Mouse (Mus musculus) liver, embryonic 14.5 days (tissue): ENCODE data around the gene Gm17660. TPM values are rescaled to one million over a fixed set of nuclear protein-coding genes. Genes with fewer than 3 reads are reported as not detected.

ENCODE experiments used
- ATAC-seq: fragments of 200-750 bp; cut with Nextera tagmentation; 2 replicates; pipeline ENCODE4 v1.8.0; 2017; ENCODE audit warnings: moderate number of reproducible peaks, mild to moderate bottlenecking, moderate library complexity; ENCODE audit not compliant: insufficient read depth
- DNase-seq, 3 experiments: peaks; one replicate each; pipeline ENCODE4 v3.0.0-alpha.2; 2012 to 2013; ENCODE audit warnings: low read depth in 3 of 3, low spot score in 3 of 3
- H3K27ac ChIP-seq: fragments of 300-500 bp; sonication (generic); 2 replicates; pipeline ENCODE4 v1.5.1; 2014; ENCODE audit warnings: moderate library complexity, mild to moderate bottlenecking, control low read depth, inconsistent platforms
- H3K27me3 ChIP-seq: fragments of 300-500 bp; sonication (generic); 2 replicates; pipeline ENCODE4 v1.6.1; 2014; ENCODE audit warnings: mild to moderate bottlenecking, low read length, moderate library complexity; ENCODE audit not compliant: control insufficient read depth, insufficient read depth
- H3K36me3 ChIP-seq: fragments of 300-500 bp; sonication (generic); replicated peaks from 2 replicates; pipeline ENCODE4 v1.6.1; 2014; ENCODE audit warnings: low read depth; ENCODE audit not compliant: control insufficient read depth, insufficient read depth
- H3K4me1 ChIP-seq, 2 experiments: fragments of 200-500 bp in 1 of 2; fragments of 300-500 bp in 1 of 2; sonication (generic) in 1 of 2; replicated peaks; 2 replicates each; pipeline ENCODE4 v1.6.1; 2012 to 2014; ENCODE audit warnings: antibody characterized with exemption in 1 of 2, inconsistent platforms in 1 of 2, low read length in 1 of 2; ENCODE audit not compliant: control insufficient read depth in 2 of 2, insufficient read depth in 2 of 2
- H3K4me2 ChIP-seq: fragments of 300-500 bp; sonication (generic); 2 replicates; pipeline ENCODE4 v1.6.1; 2014; ENCODE audit warnings: low read depth, mild to moderate bottlenecking, control low read depth, moderate library complexity
- H3K4me3 ChIP-seq, 2 experiments: fragments of 200-500 bp in 1 of 2; fragments of 300-500 bp in 1 of 2; sonication (generic) in 1 of 2; 2 replicates each; pipeline ENCODE4 v1.5.1; 2012 to 2014; ENCODE audit warnings: low read depth in 2 of 2, low read length in 2 of 2, mild to moderate bottlenecking in 2 of 2, control low read depth in 1 of 2, inconsistent platforms in 1 of 2, moderate library complexity in 1 of 2; ENCODE audit not compliant: insufficient read depth in 1 of 2
- H3K9ac ChIP-seq: fragments of 300-500 bp; sonication (generic); replicated peaks from 2 replicates; pipeline ENCODE4 v1.6.1; 2014; ENCODE audit warnings: mild to moderate bottlenecking, control low read depth, moderate library complexity
- H3K9me3 ChIP-seq: fragments of 300-500 bp; sonication (generic); 2 replicates; pipeline ENCODE4 v1.6.1; 2016; ENCODE audit warnings: low read length, mixed read lengths; ENCODE audit not compliant: control insufficient read depth
- CTCF ChIP-seq: IDR thresholded peaks from 2 replicates; pipeline ENCODE4 v1.5.1; 2016; ENCODE audit warnings: antibody characterized with exemption, low read depth, control low read depth
- EP300 ChIP-seq: IDR thresholded peaks from 2 replicates; pipeline ENCODE4 v1.6.1; 2016; ENCODE audit warnings: antibody characterized with exemption, low read depth
- WGBS: fragments of 180-500 bp; shearing (Covaris S2); extraction: QIAGEN DNeasy Blood & Tissue Kit; methylation state at CpG from one replicate; pipeline ENCODE4 v1.1.7; 2014; ENCODE audit not compliant: insufficient replicate concordance; 5-methylcytosine and 5-hydroxymethylcytosine counted together
- polyA plus RNA-seq, 2 experiments: library from polyadenylated mRNA; depleted of rRNA in 1 of 2; stranded (reverse) in 1 of 2; unstranded in 1 of 2; fragments of >200 nt; fragmentation: Nextera tagmentation in 1 of 2; extraction: Ambion mirVana in 1 of 2; gene quantifications; 2 replicates each; pipeline versions ENCODE4 v1.2.1 to v1.2.3; 2012 to 2014

Gene Gm17660
- polyA plus RNA-seq, 2 experiments, result not detected

DNA sequence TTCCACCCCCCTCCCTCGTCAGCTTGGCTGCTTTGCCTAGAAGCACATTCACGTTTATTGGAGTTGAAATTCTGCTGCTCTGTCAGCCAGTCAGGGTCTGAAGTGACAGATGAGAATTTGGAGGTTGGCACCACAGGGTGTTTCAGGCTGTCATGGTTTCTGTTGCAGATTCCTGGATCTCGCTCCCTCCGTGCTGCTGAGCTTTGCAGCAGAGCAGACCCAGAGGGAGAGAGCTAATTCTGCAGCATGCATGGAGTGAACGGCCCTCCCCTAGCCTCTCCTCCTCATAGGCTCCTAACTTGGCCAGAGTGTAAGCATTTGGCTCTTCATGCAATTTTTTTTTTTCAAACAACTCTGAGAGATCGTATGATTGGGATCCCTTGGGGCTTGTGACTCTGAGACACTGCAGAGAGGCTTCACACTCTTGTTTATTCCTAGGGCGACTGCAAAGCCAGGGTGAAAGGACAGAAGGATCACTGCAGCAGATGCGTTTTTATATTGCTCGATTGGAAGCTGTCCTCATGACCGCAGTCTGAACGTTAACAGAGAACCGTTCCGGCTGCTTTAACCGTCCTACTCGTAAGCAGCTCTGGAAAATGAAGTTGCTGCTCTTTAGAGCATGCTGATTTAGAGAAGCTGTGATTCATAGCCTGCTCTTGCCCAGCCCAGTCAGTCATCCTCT, 36.2 kb upstream of the Gm17660 start, which contains the start of gene Sparcl1:
Sparcl1 (minus strand) TSS at position 243 of the 682 bp plus-strand sequence.
- no peak within 1 kb of the TSS for H3K4me3 ChIP-seq
- ATAC-seq, result no peak
- no peak within 1 kb of the TSS for H3K9ac ChIP-seq
- no peaks in the 10 kb centered on the region for H3K36me3 ChIP-seq
- no peaks in the 10 kb centered on the region for H3K9me3 ChIP-seq
- H3K27me3 ChIP-seq, result no peaks in the 10 kb centered on the region
- no peak within 1 kb of the TSS for H3K27ac ChIP-seq
- peaks cover 0 to 6% of the 10 kb centered on the region in 2 experiments; a peak in 1 of 4 replicates for H3K4me1 ChIP-seq
- no peak for TF ChIP-seq CTCF
- TF ChIP-seq EP300, result no peak
- 37% methylated on average over 15 of the region's 15 CpGs for WGBS
- no peak within 1 kb of the TSS for H3K4me2 ChIP-seq
- DNase-seq, result no peak

DNA sequence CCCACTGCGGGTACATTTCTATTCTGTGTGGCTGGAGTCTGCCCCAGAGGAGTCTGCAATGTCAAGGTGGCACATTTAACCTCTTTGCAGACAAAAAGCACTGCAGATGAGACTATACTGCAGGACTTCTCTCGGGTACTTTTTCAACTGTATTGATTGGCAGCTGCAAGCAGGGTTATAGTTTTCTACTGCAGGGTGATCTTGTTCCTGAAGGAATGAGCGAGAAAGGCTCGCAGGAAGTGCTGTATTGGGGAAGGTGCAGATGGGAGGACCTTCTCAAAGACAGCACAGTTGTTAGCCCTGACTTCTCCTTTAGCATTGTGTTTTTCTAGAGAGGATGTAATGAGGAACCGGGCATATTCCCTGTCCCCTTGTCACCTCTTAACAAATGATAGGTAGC, 35.1 kb upstream of the Gm17660 start:
- Histone ChIP-seq H3K36me3 (no peaks in the 10 kb centered on the region), H3K4me2 (no peak overlapping the region), H3K9ac (no peak overlapping the region), H3K27ac (no peak overlapping the region), H3K9me3 (no peaks in the 10 kb centered on the region), H3K4me3 (no peak overlapping the region), H3K27me3 (no peaks in the 10 kb centered on the region), H3K4me1 (peaks cover 0 to 8% of the 10 kb centered on the region in 2 experiments; a peak in 1 of 4 replicates)
- DNase-seq (no peak), ATAC-seq (no peak)
- WGBS, result 6% methylated on average over 5 of the region's 5 CpGs
- no peak for TF ChIP-seq EP300
- no peak for TF ChIP-seq CTCF

DNA sequence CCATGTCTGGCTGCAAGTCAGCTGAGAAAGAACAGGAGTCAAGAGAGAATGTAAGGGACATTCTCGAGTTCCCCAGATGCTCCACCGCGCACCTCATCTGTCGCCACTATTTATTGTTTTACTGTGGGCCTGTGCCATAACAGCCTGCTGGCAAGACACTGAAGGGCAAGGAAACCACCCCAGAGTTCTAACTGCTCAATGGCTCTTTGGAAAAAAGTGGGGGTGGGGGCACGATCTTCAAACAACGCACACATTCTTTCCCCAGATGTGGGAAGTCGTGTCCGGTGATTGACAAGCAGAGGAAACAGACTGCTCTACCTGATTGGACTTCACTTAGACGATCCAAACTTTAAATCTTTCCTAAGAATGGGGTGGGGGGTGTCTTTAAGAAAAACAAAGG, 34.6 kb upstream of the Gm17660 start:
- Histone ChIP-seq H3K36me3 (no peaks in the 10 kb centered on the region), H3K27me3 (no peaks in the 10 kb centered on the region), H3K9me3 (no peaks in the 10 kb centered on the region), H3K4me1 (peaks cover 0 to 8% of the 10 kb centered on the region in 2 experiments; a peak in 1 of 4 replicates), H3K4me3 (no peak overlapping the region), H3K9ac (no peak overlapping the region), H3K4me2 (no peak overlapping the region), H3K27ac (no peak overlapping the region)
- no peak for DNase-seq
- no peak for TF ChIP-seq CTCF
- TF ChIP-seq EP300, result no peak
- ATAC-seq, result no peak
- WGBS, result 12% methylated on average over 9 of the region's 9 CpGs

DNA sequence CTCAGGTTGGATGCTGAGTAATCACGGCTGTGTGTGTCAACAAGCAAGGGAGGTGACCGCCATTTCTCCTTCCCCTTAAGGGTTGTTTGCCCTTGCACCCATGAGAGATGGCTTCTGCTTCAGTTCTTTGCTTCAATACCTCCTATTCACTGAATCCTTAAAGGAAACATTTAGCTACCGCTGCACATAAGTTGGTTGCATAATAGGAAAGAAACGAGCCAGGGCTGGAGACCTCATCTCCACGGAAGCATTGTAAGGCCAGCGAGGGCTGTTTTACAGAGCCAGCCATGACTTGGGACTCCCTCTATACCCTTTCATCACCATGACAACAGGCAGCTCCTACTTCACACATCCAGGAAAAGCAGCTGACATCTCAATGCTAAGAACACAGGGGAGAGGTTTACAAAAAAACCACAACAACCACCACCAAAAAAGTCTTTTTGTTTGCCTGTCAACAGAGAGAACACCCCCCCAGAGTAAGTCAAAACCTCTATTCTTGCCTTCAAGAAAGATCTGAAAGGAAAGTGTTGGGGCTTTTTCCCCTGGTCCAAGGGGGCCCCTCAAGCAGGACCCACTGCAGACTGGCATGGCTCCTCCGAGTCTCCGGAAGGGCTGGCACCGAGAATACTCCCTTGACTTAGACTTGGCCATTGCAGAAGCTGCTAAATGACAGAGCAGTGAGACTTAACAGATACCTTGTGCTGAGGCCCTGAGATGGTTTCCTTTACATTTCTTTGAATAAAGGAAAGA, 32.9 kb upstream of the Gm17660 start:
- Histone ChIP-seq H3K9me3 (no peaks in the 10 kb centered on the region), H3K27me3 (no peaks in the 10 kb centered on the region), H3K4me2 (no peak overlapping the region), H3K36me3 (no peaks in the 10 kb centered on the region), H3K4me1 (peaks cover 0 to 8% of the 10 kb centered on the region in 2 experiments; a peak in 1 of 4 replicates), H3K4me3 (no peak overlapping the region), H3K9ac (no peak overlapping the region), H3K27ac (no peak overlapping the region)
- WGBS, result 29% methylated on average over 9 of the region's 9 CpGs
- ATAC-seq, result no peak
- DNase-seq, result no peak
- TF ChIP-seq EP300 (no peak), CTCF (no peak)

GRCm38 (mm10) chr5:104109516-104109915, 32.1 kb upstream of the Gm17660 start:
- no peak for DNase-seq
- Histone ChIP-seq H3K9me3 (no peaks in the 10 kb centered on the region), H3K4me1 (peaks cover 0 to 8% of the 10 kb centered on the region in 2 experiments; a peak in 1 of 4 replicates), H3K4me3 (no peak overlapping the region), H3K36me3 (no peaks in the 10 kb centered on the region), H3K27ac (no peak overlapping the region), H3K4me2 (no peak overlapping the region), H3K27me3 (no peaks in the 10 kb centered on the region), H3K9ac (no peak overlapping the region)
- no peak for TF ChIP-seq EP300
- no peak for TF ChIP-seq CTCF
- ATAC-seq, result peak; percentile 41; the same call in 1 of the 2 replicates
- 34% methylated on average over 3 of the region's 3 CpGs for WGBS
